Comparison of ENCODE assay signal across 9 mouse cellular contexts in the genomic region with DNA sequence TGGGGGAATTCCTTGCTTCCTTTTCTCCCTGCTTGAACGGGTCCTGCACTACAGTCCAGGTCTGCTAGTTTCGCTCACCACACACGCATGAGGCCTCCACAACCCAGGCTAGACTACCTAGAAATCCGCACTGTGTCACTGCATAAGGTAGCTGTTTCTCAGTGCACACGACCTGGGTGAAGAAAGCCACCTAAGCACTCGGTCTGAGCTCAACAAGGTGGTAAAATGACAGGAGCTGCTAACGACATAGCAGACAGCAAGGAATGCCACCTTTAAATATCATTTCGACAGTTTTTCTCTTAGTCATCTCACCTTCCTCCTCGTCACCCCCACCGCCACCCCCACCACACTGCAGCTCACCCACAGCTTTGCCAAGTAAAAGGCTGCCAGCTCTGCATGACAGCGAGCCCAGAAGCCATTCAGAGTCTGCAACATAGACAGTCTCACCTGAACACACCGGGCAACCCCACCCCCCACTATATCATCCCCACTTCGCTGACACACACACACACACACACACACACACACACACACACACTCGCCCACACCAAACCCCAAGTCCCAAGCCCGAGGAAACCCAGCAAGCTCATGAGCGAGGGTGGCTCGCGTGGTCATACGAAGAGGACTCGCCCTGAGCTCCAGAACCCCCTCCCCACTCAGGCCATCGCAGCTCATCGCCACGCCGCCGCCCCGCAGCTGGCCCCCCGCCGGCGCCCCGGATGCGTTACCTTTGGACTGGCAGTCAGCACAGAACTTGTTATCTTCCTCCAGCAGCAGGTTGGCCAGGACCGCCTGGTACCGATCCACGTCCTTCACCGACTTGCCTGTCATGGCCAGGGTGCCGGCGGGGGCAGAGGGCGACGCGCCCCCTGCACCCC. TPM values are rescaled to one million over a fixed set of nuclear protein-coding genes. Genes with fewer than 3 reads are reported as not detected.
DNase-seq lines count a peak whose midpoint lies in the region; ATAC-seq and TF ChIP-seq lines count a peak whose summit lies in the region.
"Had no signal": no experiment of that assay in that cellular context is flagged by ENCODE, and none has a peak within 500 bp of the region (broad histone marks: within the 10 kb centered on the region; RNA-seq: fewer than 3 reads in every experiment).

No protein-coding gene starts in this region.

- no peak overlapping the region for H3K27ac ChIP-seq in embryonic fibroblast, embryonic 13.5 days (ENCODE audit: insufficient read depth, low read length)
- H3K27ac ChIP-seq in hindbrain, embryonic 12.5 days, result peak overlapping the region; percentile 85
- H3K27ac ChIP-seq in limb, embryonic 12.5 days, result peak overlapping the region; percentile 69; the same call in 1 of the 2 replicates
- peak overlapping the region; percentile 79 for H3K27ac ChIP-seq in midbrain, embryonic 16.5 days (ENCODE audit: low read length)
- peak overlapping the region; percentile 61 for H3K27ac ChIP-seq in testis, adult 2 months (ENCODE audit: control insufficient read depth, insufficient read depth, low read depth, low read length)

- no peak for TF ChIP-seq CTCF in embryonic fibroblast, embryonic 13.5 days (IDR thresholded peaks at IDR 0.05; ENCODE audit: borderline replicate concordance, insufficient read depth, low read length)
- no peak for TF ChIP-seq CTCF in testis, adult 2 months (IDR thresholded peaks at IDR 0.05; ENCODE audit: control insufficient read depth, insufficient read depth, insufficient replicate concordance, low read depth, low read length)

- peaks cover 12% of the 10 kb centered on the region for H3K4me1 ChIP-seq in embryonic fibroblast, embryonic 13.5 days (ENCODE audit: control insufficient read depth, insufficient read depth, low read length)
- H3K4me1 ChIP-seq in hindbrain, embryonic 12.5 days, result peaks cover 11% of the 10 kb centered on the region
- H3K4me1 ChIP-seq in limb, embryonic 12.5 days (replicated peaks), result peaks cover 17% of the 10 kb centered on the region
- peaks cover 16% of the 10 kb centered on the region for H3K4me1 ChIP-seq in midbrain, embryonic 16.5 days (ENCODE audit: control insufficient read depth, insufficient read depth, low read length)
- H3K4me1 ChIP-seq in testis, adult 2 months (ENCODE audit: control insufficient read depth, insufficient read depth, low read length), result peaks cover 6% of the 10 kb centered on the region

- no peaks in the 10 kb centered on the region for H3K9me3 ChIP-seq in hindbrain, embryonic 12.5 days (replicated peaks)
- H3K9me3 ChIP-seq in limb, embryonic 12.5 days, result no peaks in the 10 kb centered on the region
- no peaks in the 10 kb centered on the region for H3K9me3 ChIP-seq in midbrain, embryonic 16.5 days (replicated peaks; ENCODE audit: control insufficient read depth, low read length, poor library complexity, severe bottlenecking)

- no peaks in the 10 kb centered on the region for H3K27me3 ChIP-seq in hindbrain, embryonic 12.5 days
- no peaks in the 10 kb centered on the region for H3K27me3 ChIP-seq in limb, embryonic 12.5 days
- H3K27me3 ChIP-seq in midbrain, embryonic 16.5 days (ENCODE audit: control insufficient read depth, insufficient read depth, low read depth, low read length), result no peaks in the 10 kb centered on the region
- H3K27me3 ChIP-seq in testis, adult 2 months (ENCODE audit: control insufficient read depth, insufficient read depth, low read length), result no peaks in the 10 kb centered on the region
- H3K27me3 ChIP-seq: Patski had no signal

- H3K9ac ChIP-seq in hindbrain, embryonic 12.5 days, result peak overlapping the region; percentile 91
- H3K9ac ChIP-seq in limb, embryonic 12.5 days (replicated peaks), result peak overlapping the region; percentile 83
- peak overlapping the region; percentile 92 for H3K9ac ChIP-seq in midbrain, embryonic 16.5 days (ENCODE audit: low read depth, low read length)

- peak overlapping the region; percentile 47 for H3K4me3 ChIP-seq in embryonic fibroblast, embryonic 13.5 days (ENCODE audit: insufficient read depth, low read length)
- H3K4me3 ChIP-seq in hindbrain, embryonic 12.5 days, result peak overlapping the region; percentile 77
- H3K4me3 ChIP-seq in limb, embryonic 12.5 days (replicated peaks), result peak overlapping the region; percentile 98
- peak overlapping the region; percentile 97 for H3K4me3 ChIP-seq in midbrain, embryonic 16.5 days (ENCODE audit: low read depth, low read length)
- H3K4me3 ChIP-seq in testis, adult 2 months (ENCODE audit: control insufficient read depth, low read depth, low read length), result peak overlapping the region; percentile 99

- H3K36me3 ChIP-seq in hindbrain, embryonic 12.5 days, result no peaks in the 10 kb centered on the region
- H3K36me3 ChIP-seq in limb, embryonic 12.5 days, result no peaks in the 10 kb centered on the region
- H3K36me3 ChIP-seq in midbrain, embryonic 16.5 days (ENCODE audit: control insufficient read depth, insufficient read depth, low read length), result no peaks in the 10 kb centered on the region
- H3K36me3 ChIP-seq in testis, adult 2 months (ENCODE audit: control insufficient read depth, insufficient read depth, low read length), result no peaks in the 10 kb centered on the region

- peak overlapping the region; percentile 79 for H3K4me2 ChIP-seq in hindbrain, embryonic 12.5 days (replicated peaks)
- H3K4me2 ChIP-seq in limb, embryonic 12.5 days, result peak overlapping the region; percentile 97
- peak overlapping the region; percentile 67 for H3K4me2 ChIP-seq in midbrain, embryonic 16.5 days (ENCODE audit: low read length)

- DNase-seq in frontal cortex, postnatal 10 days (ENCODE audit: low spot score in 2 of 2), result peak; percentile 40 to 57
- DNase-seq in frontal cortex, postnatal 36 days (ENCODE audit: low spot score in 2 of 2), result no peak
- peak; percentile 37 for DNase-seq in adrenal gland, postnatal 14 days

- ATAC-seq in hindbrain, embryonic 12.5 days (ENCODE audit: low FRiP score), result no peak; the same call in none of the 2 replicates
- ATAC-seq in limb, embryonic 12.5 days (ENCODE audit: insufficient number of reproducible peaks, insufficient read depth, low FRiP score, low TSS enrichment, low read depth), result peak; percentile 33
- ATAC-seq in midbrain, embryonic 16.5 days, result peak; percentile 47

- 7% methylated on average over 39 of the region's 40 CpGs for WGBS in hindbrain, embryonic 12.5 days
- WGBS in limb, embryonic 12.5 days, result 5% methylated on average over 40 of the region's 40 CpGs
- 5% methylated on average over 38 of the region's 40 CpGs for WGBS in midbrain, embryonic 16.5 days

- TF ChIP-seq POLR2A in embryonic fibroblast, embryonic 13.5 days (IDR thresholded peaks at IDR 0.05; ENCODE audit: low read depth, low read length), result no peak
- no peak for TF ChIP-seq POLR2A in testis, adult 2 months (IDR thresholded peaks at IDR 0.05; ENCODE audit: control insufficient read depth, low read depth, low read length)

RNA-seq across cellular contexts. Expression of a gene that starts 0.8 kb away (rescaled TPM):
- 31.5 and 42.3 TPM in 2 replicates for total RNA-seq in adrenal gland, postnatal 14 days (2021)
- polyA plus RNA-seq in embryonic fibroblast, embryonic 13.5 days (2011; ENCODE audit: insufficient read length, low read depth, missing spikeins), result 31.7 and 35.5 TPM in 2 replicates
- 36.2 and 41.7 TPM in 2 replicates for polyA plus RNA-seq in hindbrain, embryonic 12.5 days (2016; fragmentation: Nextera tagmentation; extraction: Ambion mirVana)
- polyA plus RNA-seq in limb, embryonic 12.5 days (2016; fragmentation: Nextera tagmentation; extraction: Ambion mirVana), result 16.9 and 20.3 TPM in 2 replicates
- 41.1 and 43.2 TPM in 2 replicates for polyA plus RNA-seq in midbrain, embryonic 16.5 days (2015; fragmentation: Nextera tagmentation; extraction: Ambion mirVana)
- polyA plus RNA-seq in testis, adult 2 months (2012; rRNA removed), result 14.1 and 17.2 TPM in 2 replicates

RNA-seq across cellular contexts. Expression of a gene that starts 22.9 kb away (rescaled TPM):
- 1.0 and 1.1 TPM in 2 replicates for total RNA-seq in adrenal gland, postnatal 14 days (2021)
- polyA plus RNA-seq in embryonic fibroblast, embryonic 13.5 days (2011; ENCODE audit: insufficient read length, low read depth, missing spikeins), result 0.58 TPM in 1 of 2 replicates, not detected in the other
- 55.6 and 63.0 TPM in 2 replicates for polyA plus RNA-seq in hindbrain, embryonic 12.5 days (2016; fragmentation: Nextera tagmentation; extraction: Ambion mirVana)
- 78.8 and 84.2 TPM in 2 replicates for polyA plus RNA-seq in limb, embryonic 12.5 days (2016; fragmentation: Nextera tagmentation; extraction: Ambion mirVana)
- polyA plus RNA-seq in midbrain, embryonic 16.5 days (2015; fragmentation: Nextera tagmentation; extraction: Ambion mirVana), result 13.1 and 16.7 TPM in 2 replicates
- polyA plus RNA-seq in testis, adult 2 months (2012; rRNA removed), result 0.04 and 0.10 TPM in 2 replicates

Comparison
In these comparisons a context has a peak if more than half of its experiments do, and no peak if none do; other contexts are left out.
1. DNase-seq: peak in frontal cortex, postnatal 10 days (2 of 2) and adrenal gland, postnatal 14 days (single experiment); none in frontal cortex, postnatal 36 days (0 of 2).
2. H3K4me3 ChIP-seq: peak in every context shown above with its lines; median percentile 99 in testis, adult 2 months; 98 in limb, embryonic 12.5 days; 97 in midbrain, embryonic 16.5 days; 77 in hindbrain, embryonic 12.5 days; 47 in embryonic fibroblast, embryonic 13.5 days.
3. Peak in every context shown above with its lines, with median percentiles within 50 percentile points of each other: H3K4me2 ChIP-seq and H3K9ac ChIP-seq.